Mouse (Mus musculus) neural tube, embryonic 14.5 days (tissue): ENCODE measurements around the gene Dlg4. TPM values are rescaled to one million over a fixed set of nuclear protein-coding genes. Genes with fewer than 3 reads are reported as not detected.
"Not testable (repeated sequence)": the region's sequence is repeated elsewhere in the genome, so short reads cannot be mapped to it uniquely, and the experiment has no call there.

Source experiments
- ATAC-seq: fragments of 200-750 bp; cut with Nextera tagmentation; 2 replicates; pipeline ENCODE4 v1.8.0; 2017; ENCODE audit warnings: low read depth, mild to moderate bottlenecking, moderate TSS enrichment, moderate library complexity
- H3K27ac ChIP-seq: fragments of 300-500 bp; sonication (generic); 2 replicates; pipeline ENCODE4 v1.5.1; 2014; ENCODE audit warnings: low read depth, mild to moderate bottlenecking, control low read depth, low read length, moderate library complexity, mixed read lengths
- H3K27me3 ChIP-seq: fragments of 300-500 bp; sonication (generic); 2 replicates; pipeline ENCODE4 v1.6.1; 2014; ENCODE audit warnings: low read length; ENCODE audit not compliant: control insufficient read depth, insufficient read depth
- H3K36me3 ChIP-seq: fragments of 300-500 bp; sonication (generic); 2 replicates; pipeline ENCODE4 v1.6.1; 2014; ENCODE audit warnings: low read length, mixed read lengths; ENCODE audit not compliant: control insufficient read depth, insufficient read depth
- H3K4me1 ChIP-seq: fragments of 300-500 bp; sonication (generic); 2 replicates; pipeline ENCODE4 v1.6.1; 2014; ENCODE audit warnings: low read length; ENCODE audit not compliant: control insufficient read depth, insufficient read depth
- H3K4me2 ChIP-seq: fragments of 300-500 bp; sonication (generic); 2 replicates; pipeline ENCODE4 v1.6.1; 2014; ENCODE audit warnings: mild to moderate bottlenecking, low read depth, low read length, control low read depth
- H3K4me3 ChIP-seq: fragments of 300-500 bp; sonication (generic); 2 replicates; pipeline ENCODE4 v1.5.1; 2014; ENCODE audit warnings: low read depth, low read length, control low read depth, mixed read lengths
- H3K9ac ChIP-seq: fragments of 300-500 bp; sonication (generic); replicated peaks from 2 replicates; pipeline ENCODE4 v1.6.1; 2014; ENCODE audit warnings: low read depth, mild to moderate bottlenecking, control low read depth, low read length, mixed read lengths
- H3K9me3 ChIP-seq: fragments of 300-500 bp; sonication (generic); 2 replicates; pipeline ENCODE4 v1.6.1; 2016; ENCODE audit warnings: low read length; ENCODE audit not compliant: control insufficient read depth
- WGBS: fragments of 180-500 bp; shearing (Covaris S2); extraction: QIAGEN DNeasy Blood & Tissue Kit; methylation state at CpG from one replicate; pipeline ENCODE4 v1.1.7; 2014; 5-methylcytosine and 5-hydroxymethylcytosine counted together
- polyA plus RNA-seq: library from polyadenylated mRNA; unstranded; fragments of >200 nt; fragmentation: Nextera tagmentation; extraction: Ambion mirVana; gene quantifications from 2 replicates; pipeline ENCODE4 v1.2.1, GENCODE M21; 2014

Dlg4 gene
- polyA plus RNA-seq, 1 experiment from 2014 or later, result 31.6 TPM

- H3K36me3 ChIP-seq, result no peaks in the 10 kb centered on the region
- H3K4me3 ChIP-seq, result no peak overlapping the region
- 0 out of 2 replicates have a peak, but pooled peaks cover 2% of the 10 kb centered on the region for H3K4me1 ChIP-seq
- no peak for ATAC-seq
- no peaks in the 10 kb centered on the region for H3K27me3 ChIP-seq
- no peak overlapping the region for H3K9ac ChIP-seq
- WGBS, result 74% methylated on average over 4 of the region's 4 CpGs
- H3K9me3 ChIP-seq, result no peaks in the 10 kb centered on the region
- H3K4me2 ChIP-seq, result no peak overlapping the region
- H3K27ac ChIP-seq, result no peak overlapping the region
Observed at GRCm38 (mm10) chr11:70066701-70067100, 50.0 kb downstream of the Dlg4 start.

- H3K9me3 ChIP-seq, result no peaks in the 10 kb centered on the region
- no peaks in the 10 kb centered on the region for H3K27me3 ChIP-seq
- H3K4me2 ChIP-seq, result no peak overlapping the region
- H3K4me3 ChIP-seq, result no peak overlapping the region
- no peaks in the 10 kb centered on the region for H3K36me3 ChIP-seq
- WGBS, result 20% methylated on average over 3 of the region's 3 CpGs
- no peak overlapping the region for H3K9ac ChIP-seq
- peak overlapping the region; percentile 13; the same call in 1 of the 2 replicates for H3K27ac ChIP-seq
- peak; percentile 46; the same call in 1 of the 2 replicates for ATAC-seq
- 0 out of 2 replicates have a peak, but pooled peaks cover 2% of the 10 kb centered on the region for H3K4me1 ChIP-seq
Observed at GRCm38 (mm10) chr11:70068245-70068644, 51.5 kb downstream of the Dlg4 start.

GRCm38 (mm10) chr11:70070057-70070456 lies 53.3 kb downstream of the Dlg4 start:
- Histone ChIP-seq H3K36me3 (no peaks in the 10 kb centered on the region), H3K4me3 (no peak overlapping the region), H3K4me2 (no peak overlapping the region), H3K27ac (no peak overlapping the region), H3K9ac (no peak overlapping the region), H3K9me3 (no peaks in the 10 kb centered on the region), H3K27me3 (no peaks in the 10 kb centered on the region), H3K4me1 (0 out of 2 replicates have a peak, but pooled peaks cover 2% of the 10 kb centered on the region)
- WGBS, result 32% methylated on average over 6 of the region's 6 CpGs
- no peak for ATAC-seq

- not testable (repeated sequence) for H3K4me1 ChIP-seq, H3K36me3 ChIP-seq, H3K9ac ChIP-seq, ATAC-seq, H3K27ac ChIP-seq, H3K4me2 ChIP-seq, H3K27me3 ChIP-seq, H3K4me3 ChIP-seq, H3K9me3 ChIP-seq
- 89% methylated on average over 3 of the region's 3 CpGs for WGBS
Observed at GRCm38 (mm10) chr11:70070603-70071002, 53.9 kb downstream of the Dlg4 start.

GRCm38 (mm10) chr11:70074379-70075071 lies 57.8 kb downstream of the Dlg4 start:
- H3K9me3 ChIP-seq, result no peaks in the 10 kb centered on the region
- 39% methylated on average over 17 of the region's 17 CpGs for WGBS
- H3K9ac ChIP-seq, result no peak overlapping the region
- no peak overlapping the region for H3K4me3 ChIP-seq
- no peaks in the 10 kb centered on the region for H3K27me3 ChIP-seq
- no peak for ATAC-seq
- H3K36me3 ChIP-seq, result no peaks in the 10 kb centered on the region
- H3K4me2 ChIP-seq, result no peak overlapping the region
- no peak overlapping the region for H3K27ac ChIP-seq
- 0 out of 2 replicates have a peak, but pooled peaks cover 2% of the 10 kb centered on the region for H3K4me1 ChIP-seq

- H3K4me2 ChIP-seq, result no peak overlapping the region
- H3K4me3 ChIP-seq, result no peak overlapping the region
- 87% methylated on average over 6 of the region's 6 CpGs for WGBS
- no peaks in the 10 kb centered on the region for H3K36me3 ChIP-seq
- H3K9ac ChIP-seq, result no peak overlapping the region
- no peaks in the 10 kb centered on the region for H3K9me3 ChIP-seq
- no peak overlapping the region for H3K27ac ChIP-seq
- no peak for ATAC-seq
- no peaks in the 10 kb centered on the region for H3K4me1 ChIP-seq
- H3K27me3 ChIP-seq, result no peaks in the 10 kb centered on the region
Observed at GRCm38 (mm10) chr11:70075581-70075980, 58.8 kb downstream of the Dlg4 start.

GRCm38 (mm10) chr11:70077441-70077840 lies 60.7 kb downstream of the Dlg4 start:
- H3K27ac ChIP-seq, result no peak overlapping the region
- H3K9me3 ChIP-seq, result no peaks in the 10 kb centered on the region
- H3K36me3 ChIP-seq, result no peaks in the 10 kb centered on the region
- no peak overlapping the region for H3K4me2 ChIP-seq
- no peaks in the 10 kb centered on the region for H3K27me3 ChIP-seq
- H3K4me1 ChIP-seq, result no peaks in the 10 kb centered on the region
- WGBS, result 70% methylated on average over 2 of the region's 3 CpGs
- no peak overlapping the region for H3K9ac ChIP-seq
- no peak for ATAC-seq
- H3K4me3 ChIP-seq, result no peak overlapping the region

- no peak overlapping the region for H3K9ac ChIP-seq
- no peaks in the 10 kb centered on the region for H3K27me3 ChIP-seq
- 70% methylated on average over 6 of the region's 6 CpGs for WGBS
- H3K36me3 ChIP-seq, result no peaks in the 10 kb centered on the region
- no peak for ATAC-seq
- no peaks in the 10 kb centered on the region for H3K4me1 ChIP-seq
- H3K4me2 ChIP-seq, result no peak overlapping the region
- H3K4me3 ChIP-seq, result no peak overlapping the region
- no peak overlapping the region for H3K27ac ChIP-seq
- no peaks in the 10 kb centered on the region for H3K9me3 ChIP-seq
Observed at GRCm38 (mm10) chr11:70079175-70079574, 62.4 kb downstream of the Dlg4 start.

GRCm38 (mm10) chr11:70079928-70080327 lies 63.2 kb downstream of the Dlg4 start:
- H3K27me3 ChIP-seq, result no peaks in the 10 kb centered on the region

More at GRCm38 (mm10) chr11:70079928-70080327, 63.2 kb downstream of the Dlg4 start:
- no peak for ATAC-seq
- H3K9me3 ChIP-seq, result no peaks in the 10 kb centered on the region
- H3K4me1 ChIP-seq, result no peaks in the 10 kb centered on the region
- H3K4me2 ChIP-seq, result no peak overlapping the region
- H3K36me3 ChIP-seq, result no peaks in the 10 kb centered on the region
- H3K4me3 ChIP-seq, result no peak overlapping the region
- H3K27ac ChIP-seq, result no peak overlapping the region
- WGBS, result 82% methylated on average over 7 of the region's 7 CpGs
- H3K9ac ChIP-seq, result no peak overlapping the region
